Mouse (Mus musculus) CH12.LX (cell line): ENCODE data around the gene Pelo. TPM values are rescaled to one million over a fixed set of nuclear protein-coding genes. Genes with fewer than 3 reads are reported as not detected.

Experiments used
- DNase-seq: peaks from one replicate; pipeline ENCODE4 v3.0.0-alpha.2; 2013; ENCODE audit errors: extremely low read depth
- H3K27ac ChIP-seq: 2 replicates; pipeline ENCODE4 v1.5.1; 2012; ENCODE audit warnings: low read depth, mild to moderate bottlenecking, control low read depth, moderate library complexity; ENCODE audit not compliant: insufficient read depth
- H3K27me3 ChIP-seq: replicated peaks from 2 replicates; pipeline ENCODE3; 2012; ENCODE audit warnings: inconsistent platforms
- H3K36me3 ChIP-seq, 2 experiments: replicated peaks in 1 of 2; 2 replicates each; pipeline versions ENCODE3 to v1.6.1; 2012; ENCODE audit warnings: inconsistent platforms in 1 of 2, low read length in 1 of 2, mild to moderate bottlenecking in 1 of 2, mixed read lengths in 1 of 2, moderate library complexity in 1 of 2; ENCODE audit not compliant: control insufficient read depth in 1 of 2, insufficient read depth in 1 of 2
- H3K4me1 ChIP-seq, 2 experiments: 2 replicates each; pipeline ENCODE4 v1.6.1; 2012; ENCODE audit warnings: inconsistent platforms in 1 of 2, moderate library complexity in 1 of 2; ENCODE audit not compliant: insufficient read depth in 2 of 2, control insufficient read depth in 1 of 2
- H3K4me2 ChIP-seq: 2 replicates; pipeline ENCODE4 v1.6.1; 2012; ENCODE audit warnings: low read depth, mild to moderate bottlenecking, control low read depth; ENCODE audit not compliant: poor library complexity, insufficient read depth, severe bottlenecking
- H3K4me3 ChIP-seq, 3 experiments: fragments of 150-350 bp in 1 of 3; sonication (generic) in 1 of 3; replicated peaks in 1 of 3; 2 replicates each; pipeline versions ENCODE3 to v1.5.1; 2011 to 2012; ENCODE audit warnings: low read depth in 2 of 3, low read length in 2 of 3, mild to moderate bottlenecking in 2 of 3, moderate library complexity in 2 of 3, control low read depth in 1 of 3, improper control_type of control experiment in 1 of 3, inconsistent platforms in 1 of 3, mixed read lengths in 1 of 3; ENCODE audit not compliant: poor library complexity in 1 of 3
- H3K79me2 ChIP-seq: replicated peaks from 2 replicates; pipeline ENCODE4 v1.6.1; 2012; ENCODE audit warnings: mild to moderate bottlenecking, moderate library complexity; ENCODE audit not compliant: control insufficient read depth, poor library complexity, insufficient read depth, severe bottlenecking; ENCODE audit errors: extremely low read depth
- H3K9ac ChIP-seq: 2 replicates; pipeline ENCODE4 v1.6.1; 2012; ENCODE audit warnings: low read depth, mild to moderate bottlenecking, control low read depth, moderate library complexity; ENCODE audit not compliant: insufficient read depth
- H3K9me3 ChIP-seq: replicated peaks from 2 replicates; pipeline ENCODE3; 2012; ENCODE audit warnings: low read length, inconsistent platforms, mixed read lengths
- CHD1 ChIP-seq: IDR thresholded peaks from 2 replicates; pipeline ENCODE4 v1.6.1; 2012; ENCODE audit warnings: low read depth, low read length, improper control_type of control experiment, inconsistent platforms
- CTCF ChIP-seq, 2 experiments: IDR thresholded peaks in 1 of 2; conservative IDR thresholded peaks in 1 of 2; 2 replicates each; pipeline ENCODE4 v1.5.1; 2011 to 2012; ENCODE audit warnings: low read depth in 2 of 2, low read length in 2 of 2, improper control_type of control experiment in 1 of 2, inconsistent platforms in 1 of 2, mild to moderate bottlenecking in 1 of 2, moderate library complexity in 1 of 2
- E2F4 ChIP-seq: IDR thresholded peaks from 2 replicates; pipeline ENCODE4 v1.6.1; 2011; ENCODE audit warnings: low read depth, low read length, improper control_type of control experiment; ENCODE audit not compliant: insufficient replicate concordance
- ELF1 ChIP-seq: IDR thresholded peaks from 2 replicates; pipeline ENCODE4 v1.6.1; 2014; ENCODE audit warnings: low read depth, mild to moderate bottlenecking, inconsistent platforms, low read length, improper control_type of control experiment
- EP300 ChIP-seq: IDR thresholded peaks from 2 replicates; pipeline ENCODE4 v1.6.1; 2011; ENCODE audit warnings: low read length, improper control_type of control experiment
- GABPA ChIP-seq: IDR thresholded peaks from 2 replicates; pipeline ENCODE4 v1.6.1; 2012; ENCODE audit warnings: low read depth, low read length, improper control_type of control experiment, inconsistent platforms; ENCODE audit not compliant: insufficient replicate concordance
- HCFC1 ChIP-seq: IDR thresholded peaks from 2 replicates; pipeline ENCODE4 v1.6.1; 2012; ENCODE audit warnings: low read depth, mild to moderate bottlenecking, inconsistent platforms, low read length, improper control_type of control experiment
- JUN ChIP-seq: IDR thresholded peaks from 2 replicates; pipeline ENCODE4 v1.6.1; 2011; ENCODE audit warnings: low read depth, mild to moderate bottlenecking, low read length, improper control_type of control experiment, moderate library complexity; ENCODE audit not compliant: insufficient read depth
- MAFK ChIP-seq: IDR thresholded peaks from 2 replicates; pipeline ENCODE4 v1.6.1; 2011; ENCODE audit warnings: low read length, improper control_type of control experiment; ENCODE audit not compliant: insufficient replicate concordance
- MXI1 ChIP-seq: IDR thresholded peaks from 2 replicates; pipeline ENCODE4 v1.6.1; 2011; ENCODE audit warnings: mild to moderate bottlenecking, low read depth, low read length, improper control_type of control experiment
- MYC ChIP-seq: IDR thresholded peaks from 2 replicates; pipeline ENCODE4 v1.6.1; 2011; ENCODE audit warnings: low read depth, mild to moderate bottlenecking, improper control_type of control experiment, low read length
- PAX5 ChIP-seq: IDR thresholded peaks from 2 replicates; pipeline ENCODE4 v1.6.1; 2012; ENCODE audit warnings: low read length, inconsistent platforms, mixed read lengths
- POLR2A ChIP-seq: IDR thresholded peaks from 2 replicates; pipeline ENCODE4 v1.6.1; 2011; ENCODE audit warnings: low read depth, mild to moderate bottlenecking, improper control_type of control experiment, low read length
- SIN3A ChIP-seq: IDR thresholded peaks from 2 replicates; pipeline ENCODE4 v1.6.1; 2012; ENCODE audit warnings: low read length, improper control_type of control experiment, inconsistent platforms
- SMC3 ChIP-seq: IDR thresholded peaks from 2 replicates; pipeline ENCODE4 v1.6.1; 2011; ENCODE audit warnings: low read depth, low read length, improper control_type of control experiment
- TCF12 ChIP-seq: IDR thresholded peaks from 2 replicates; pipeline ENCODE4 v1.6.1; 2014; ENCODE audit warnings: low read depth, mild to moderate bottlenecking, inconsistent platforms, low read length, improper control_type of control experiment
- USF1 ChIP-seq: IDR thresholded peaks from 2 replicates; pipeline ENCODE4 v1.6.1; 2014; ENCODE audit warnings: low read depth, mild to moderate bottlenecking, inconsistent platforms, low read length, improper control_type of control experiment
- USF2 ChIP-seq: conservative IDR thresholded peaks from 2 replicates; pipeline ENCODE4 v1.6.1; 2011; ENCODE audit warnings: low read depth, low read length, improper control_type of control experiment
- ZC3H11A ChIP-seq: IDR thresholded peaks from 2 replicates; pipeline ENCODE4 v1.6.1; 2012; ENCODE audit warnings: low read depth, mild to moderate bottlenecking, inconsistent platforms, low read length, improper control_type of control experiment
- ZMIZ1 ChIP-seq: IDR thresholded peaks from 2 replicates; pipeline ENCODE4 v1.6.1; 2012; ENCODE audit warnings: low read depth, mild to moderate bottlenecking, inconsistent platforms, low read length, improper control_type of control experiment
- dilution Hi-C: fragments of 300-500 bp; cut with MboI; formaldehyde crosslinking; loops from 2 replicates; pipeline ENCODE4 v1.14.3; 2020; ENCODE audit warnings: low sequenced_read_pairs; ENCODE audit not compliant: extremely low pct_unique_long_range_greater_than_20kb, extremely low pct_ligation_motif_present
- in situ Hi-C: fragments of 300-500 bp; cut with MboI; formaldehyde crosslinking; loops from 3 replicates; pipeline ENCODE4 v1.14.3; 2019; ENCODE audit warnings: low sequenced_read_pairs, low pct_ligation_motif_present, low pct_unique_long_range_greater_than_20kb, mixed read lengths
- polyA plus RNA-seq: library from polyadenylated mRNA; unstranded; fragments of >175 nt; gene quantifications from 2 replicates; pipeline ENCODE4 v1.2.1, GENCODE M21; 2012; ENCODE audit warnings: low read depth; ENCODE audit not compliant: insufficient read length
- total RNA-seq, 2 experiments: library from RNA; depleted of rRNA; stranded (reverse); fragments of 300-350 nt in 1 of 2; fragments of >200 nt in 1 of 2; gene quantifications; 2 replicates each; pipeline ENCODE4 v1.2.3; 2012 to 2014

Pelo gene
- total and polyA plus RNA-seq, 3 experiments: 18.9 to 46.0 (median 29.7) TPM

DNA sequence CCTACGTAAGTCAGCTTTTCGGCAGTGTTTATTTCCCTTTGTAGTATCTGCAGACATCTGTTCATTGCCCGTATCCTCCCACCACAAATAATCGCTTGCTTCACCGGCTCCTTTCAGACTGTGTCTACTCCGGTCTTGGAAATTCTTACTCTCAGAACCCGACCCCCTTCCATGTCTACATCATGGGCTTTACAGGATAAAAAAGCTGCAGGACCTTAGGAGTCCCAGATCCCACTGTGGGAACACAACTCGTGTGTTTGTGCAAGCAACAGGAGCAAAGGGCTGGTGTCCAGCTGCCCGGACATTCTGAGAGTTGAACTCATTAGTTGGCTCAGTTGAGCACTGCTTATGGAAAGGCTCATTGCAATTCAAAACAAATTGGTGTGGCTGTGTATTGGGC, 35.2 kb downstream of the Pelo start:
- DNase-seq: no peak
- dilution Hi-C loops (no loop called here), in situ Hi-C loops (no loop called here)
- H3K9ac ChIP-seq: no peak overlapping the region
- no peak overlapping the region for H3K4me3 ChIP-seq
- H3K4me2 ChIP-seq: peak overlapping the region; percentile 71
- no peaks in the 10 kb centered on the region for H3K36me3 ChIP-seq
- H3K9me3 ChIP-seq: no peaks in the 10 kb centered on the region
- no peak for TF ChIP-seq USF1
- no peak for TF ChIP-seq USF2
- TF ChIP-seq TCF12: no peak
- TF ChIP-seq, all 38 proteins: peak for 0
- H3K27me3 ChIP-seq: no peaks in the 10 kb centered on the region
- no peaks in the 10 kb centered on the region for H3K4me1 ChIP-seq
- no peak overlapping the region for H3K27ac ChIP-seq
- H3K79me2 ChIP-seq: no peaks in the 10 kb centered on the region

GRCm38 (mm10) chr13:115052568-115052967, 37.4 kb downstream of the Pelo start:
- Histone ChIP-seq H3K9me3 (no peaks in the 10 kb centered on the region), H3K9ac (no peak overlapping the region), H3K36me3 (no peaks in the 10 kb centered on the region), H3K27me3 (no peaks in the 10 kb centered on the region), H3K4me3 (peak overlapping the region in 1 of 3 experiments; percentile 38), H3K4me1 (no peaks in the 10 kb centered on the region), H3K79me2 (no peaks in the 10 kb centered on the region), H3K27ac (no peak overlapping the region), H3K4me2 (peak overlapping the region; percentile 86)
- TF ChIP-seq CHD1 (no peak), ELF1 (no peak), GABPA (no peak), EP300 (no peak), POLR2A (no peak), MAFK (no peak), PAX5 (no peak), CTCF (conservative IDR thresholded peaks at IDR 0.05 in 1 of 2, IDR thresholded peaks at IDR 0.05 in 1 of 2; ENCODE audit: low read depth in 2 of 2, low read length in 2 of 2) (no peak), TCF12 (no peak), USF1 (no peak), JUN (no peak), MXI1 (no peak), SMC3 (no peak), SIN3A (no peak), MYC (no peak), HCFC1 (no peak), E2F4 (no peak), USF2 (no peak), ZC3H11A (no peak), ZMIZ1 (no peak)
- in situ Hi-C loops: no loop called here
- dilution Hi-C loops: no loop called here
- no peak for DNase-seq
